Mouse (Mus musculus): ENCODE data around the gene Eif3k. TPM values are rescaled to one million over a fixed set of nuclear protein-coding genes. Genes with fewer than 3 reads are reported as not detected.

Gene Eif3k
- polyA plus RNA-seq (2016; fragmentation: Nextera tagmentation; extraction: Ambion mirVana), result 327 and 336 TPM in 2 replicates

DNA sequence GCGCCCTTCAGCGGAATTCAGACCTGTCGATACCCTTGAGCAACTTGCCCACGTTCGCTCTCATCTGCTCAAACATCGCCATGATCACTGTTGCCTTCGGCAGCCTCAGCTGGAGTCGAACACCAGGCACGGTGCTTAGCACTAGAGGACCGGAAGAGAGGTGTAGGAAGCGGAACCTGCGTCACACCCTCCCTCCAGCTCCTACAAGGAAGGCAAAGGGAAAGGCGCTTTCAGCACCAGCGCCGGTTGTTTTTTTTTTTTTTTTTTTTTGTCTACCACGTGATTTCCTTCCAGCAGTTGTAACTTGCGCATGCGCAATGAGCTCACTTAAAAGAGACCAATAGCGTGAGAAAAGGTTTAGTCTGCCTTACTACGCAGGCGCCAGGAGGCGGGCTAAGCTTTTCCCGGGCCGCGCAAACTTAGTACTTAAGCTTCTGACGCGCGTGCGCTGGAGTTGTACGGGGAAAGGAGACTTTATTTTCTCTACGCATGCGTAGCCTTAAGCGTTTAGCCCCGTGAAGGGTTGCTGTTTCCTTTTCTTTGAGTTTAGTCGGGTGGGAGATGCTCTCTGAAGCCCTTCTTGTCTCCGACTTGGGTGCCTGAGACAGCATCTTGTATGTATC, at the start of gene Eif3k, which contains the start of gene Map4k1:
Gene Eif3k (minus strand): TSS at position 214 of the 623 bp plus-strand sequence.
Gene Map4k1 (plus strand): TSS at position 400 of the 623 bp plus-strand sequence.
- Histone ChIP-seq H3K4me3 (peak within 1 kb of the TSS; percentile 64), H3K9ac (peak within 1 kb of the TSS; percentile 61), H3K4me2 (replicated peaks) (peak within 1 kb of the TSS; percentile 83), H3K4me1 (peaks cover 16% of the 10 kb centered on the region), H3K9me3 (no peaks in the 10 kb centered on the region), H3K36me3 (peaks cover 27% of the 10 kb centered on the region), H3K27ac (no peak within 1 kb of the TSS), H3K27me3 (replicated peaks) (no peaks in the 10 kb centered on the region)
- peak; percentile 94 for ATAC-seq (ENCODE audit: low FRiP score, low read depth)
- WGBS, result under 1% methylated on average over 36 of the region's 36 CpGs

- H3K9me3 ChIP-seq, result no peaks in the 10 kb centered on the region
- no peak overlapping the region for H3K9ac ChIP-seq
- no peaks in the 10 kb centered on the region for H3K27me3 ChIP-seq (replicated peaks)
- no peak overlapping the region for H3K27ac ChIP-seq
- ATAC-seq (ENCODE audit: low FRiP score, low read depth), result no peak
- H3K4me3 ChIP-seq, result no peak overlapping the region
- no peaks in the 10 kb centered on the region for H3K36me3 ChIP-seq
- H3K4me1 ChIP-seq, result no peaks in the 10 kb centered on the region
- no peak overlapping the region for H3K4me2 ChIP-seq (replicated peaks)
- WGBS, result 89% methylated on average over 14 of the region's 14 CpGs
Measured at GRCm38 (mm10) chr7:29029690-29030656, 48.3 kb upstream of the Eif3k start.

DNA sequence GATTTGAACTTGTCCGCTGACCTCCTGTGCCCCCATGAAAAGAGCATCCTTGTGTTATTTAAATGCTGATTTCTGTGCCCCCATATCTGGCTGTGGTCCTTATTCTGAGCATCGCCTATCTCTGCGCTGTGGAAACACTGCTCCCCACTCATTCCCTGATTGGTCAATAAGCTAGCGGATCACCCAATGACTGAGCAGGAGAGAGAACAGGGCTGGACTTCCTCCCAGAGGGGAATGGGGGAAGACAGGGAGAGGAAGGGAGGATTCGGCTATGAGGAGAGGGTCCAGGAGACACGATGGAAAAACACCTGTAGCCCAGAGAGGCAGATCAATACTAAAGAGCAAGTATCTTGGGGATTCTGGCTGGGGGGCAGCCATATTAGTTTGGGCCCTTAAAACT, 47.1 kb upstream of the Eif3k start:
- no peaks in the 10 kb centered on the region for H3K27me3 ChIP-seq (replicated peaks)
- ATAC-seq (ENCODE audit: low FRiP score, low read depth), result no peak
- no peaks in the 10 kb centered on the region for H3K36me3 ChIP-seq
- H3K27ac ChIP-seq, result no peak overlapping the region
- no peaks in the 10 kb centered on the region for H3K4me1 ChIP-seq
- H3K4me2 ChIP-seq (replicated peaks), result no peak overlapping the region
- H3K9ac ChIP-seq, result no peak overlapping the region
- 87% methylated on average over 6 of the region's 6 CpGs for WGBS
- no peak overlapping the region for H3K4me3 ChIP-seq
- H3K9me3 ChIP-seq, result no peaks in the 10 kb centered on the region

GRCm38 (mm10) chr7:29026811-29027210, 45.1 kb upstream of the Eif3k start:
- no peak for ATAC-seq (ENCODE audit: low FRiP score, low read depth)
- no peaks in the 10 kb centered on the region for H3K36me3 ChIP-seq
- H3K4me1 ChIP-seq, result no peaks in the 10 kb centered on the region
- 81% methylated on average over 4 of the region's 4 CpGs for WGBS
- no peak overlapping the region for H3K4me2 ChIP-seq (replicated peaks)
- no peak overlapping the region for H3K9ac ChIP-seq
- H3K4me3 ChIP-seq, result no peak overlapping the region
- H3K27ac ChIP-seq, result no peak overlapping the region
- H3K27me3 ChIP-seq (replicated peaks), result no peaks in the 10 kb centered on the region
- no peaks in the 10 kb centered on the region for H3K9me3 ChIP-seq

DNA sequence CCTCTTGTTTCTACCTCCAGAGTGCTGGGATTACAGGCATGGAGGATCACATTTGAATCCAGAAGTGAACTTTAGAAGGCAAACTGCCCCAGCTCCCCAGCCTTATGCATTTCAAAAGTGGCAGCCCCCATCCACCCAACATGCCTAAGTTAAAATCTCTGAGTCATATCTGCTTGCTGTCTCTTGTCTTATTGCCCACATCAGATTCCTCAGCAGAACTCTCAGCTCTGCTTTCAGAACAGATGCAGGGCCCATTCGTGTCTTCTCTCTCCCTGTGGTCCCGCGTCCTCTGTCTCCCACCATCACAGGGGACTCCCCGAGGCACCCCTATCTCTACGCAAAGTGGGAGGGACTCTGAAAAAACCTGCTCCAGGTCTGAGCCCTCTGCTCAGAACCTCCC, 44.5 kb upstream of the Eif3k start:
- Histone ChIP-seq H3K9ac (no peak overlapping the region), H3K9me3 (no peaks in the 10 kb centered on the region), H3K4me3 (no peak overlapping the region), H3K4me1 (no peaks in the 10 kb centered on the region), H3K4me2 (replicated peaks) (no peak overlapping the region), H3K36me3 (no peaks in the 10 kb centered on the region), H3K27ac (no peak overlapping the region), H3K27me3 (replicated peaks) (peaks cover 3% of the 10 kb centered on the region; the same call in 1 of the 2 replicates)
- 91% methylated on average over 5 of the region's 5 CpGs for WGBS
- ATAC-seq (ENCODE audit: low FRiP score, low read depth), result no peak

DNA sequence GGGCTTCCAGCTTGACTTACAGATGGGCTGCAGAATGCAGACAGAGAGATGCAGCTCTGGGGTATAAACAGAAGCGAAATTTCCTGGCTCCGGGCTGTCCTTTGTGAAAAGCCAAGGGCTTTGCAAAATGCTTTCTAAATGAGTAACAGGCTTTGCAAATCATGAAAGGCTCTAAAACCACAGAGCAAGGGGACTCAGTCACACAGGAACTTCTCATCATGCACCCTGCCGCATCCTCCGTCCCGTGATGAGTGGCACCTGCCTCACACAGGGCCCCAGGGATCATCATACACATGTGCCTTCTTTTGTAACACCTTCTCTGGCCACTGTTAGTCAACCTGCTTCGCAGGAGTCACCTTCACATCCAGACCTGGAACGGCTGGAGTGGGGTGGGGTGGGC, 43.9 kb upstream of the Eif3k start:
- Histone ChIP-seq H3K4me3 (no peak overlapping the region), H3K9me3 (no peaks in the 10 kb centered on the region), H3K36me3 (no peaks in the 10 kb centered on the region), H3K4me1 (no peaks in the 10 kb centered on the region), H3K27me3 (replicated peaks) (peaks cover 9% of the 10 kb centered on the region), H3K27ac (no peak overlapping the region), H3K9ac (no peak overlapping the region), H3K4me2 (replicated peaks) (no peak overlapping the region)
- ATAC-seq (ENCODE audit: low FRiP score, low read depth), result no peak
- 85% methylated on average over 7 of the region's 7 CpGs for WGBS

DNA sequence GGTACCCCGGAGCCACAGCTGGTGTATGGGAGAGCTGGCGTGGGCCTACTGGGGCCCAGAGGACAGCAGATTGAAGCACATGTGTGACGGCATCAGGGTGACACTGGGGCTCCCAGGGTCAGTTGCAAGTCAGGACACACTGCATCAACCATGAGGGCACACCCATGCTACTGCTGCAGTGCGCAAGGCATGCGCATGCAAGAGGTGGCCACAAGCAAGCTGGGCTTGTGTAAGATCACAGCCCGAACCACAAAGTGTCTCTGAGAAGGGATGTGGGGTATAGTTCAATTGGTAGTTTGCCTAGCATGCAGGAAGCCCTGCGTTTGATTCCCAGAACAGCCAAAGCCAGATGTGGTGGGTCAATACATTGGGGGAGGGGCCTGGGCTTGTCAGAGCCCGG, 41.9 kb upstream of the Eif3k start:
- Histone ChIP-seq H3K36me3 (no peaks in the 10 kb centered on the region), H3K9ac (no peak overlapping the region), H3K27ac (no peak overlapping the region), H3K4me1 (peaks cover 8% of the 10 kb centered on the region), H3K9me3 (no peaks in the 10 kb centered on the region), H3K27me3 (replicated peaks) (peaks cover 30% of the 10 kb centered on the region), H3K4me2 (replicated peaks) (no peak overlapping the region), H3K4me3 (no peak overlapping the region)
- no peak for ATAC-seq (ENCODE audit: low FRiP score, low read depth)
- whole genome bisulfite sequencing, result 91% methylated on average over 8 of the region's 8 CpGs

- ATAC-seq (ENCODE audit: low FRiP score, low read depth), result no peak
- H3K27me3 ChIP-seq (replicated peaks), result peaks cover 40% of the 10 kb centered on the region
- no peak overlapping the region for H3K4me3 ChIP-seq
- no peaks in the 10 kb centered on the region for H3K36me3 ChIP-seq
- WGBS, result 89% methylated on average over 8 of the region's 8 CpGs
- no peaks in the 10 kb centered on the region for H3K9me3 ChIP-seq
- H3K4me2 ChIP-seq (replicated peaks), result no peak overlapping the region
- no peak overlapping the region for H3K9ac ChIP-seq
- no peak overlapping the region for H3K27ac ChIP-seq
- H3K4me1 ChIP-seq, result peaks cover 8% of the 10 kb centered on the region
Measured at GRCm38 (mm10) chr7:29022479-29022878, 40.8 kb upstream of the Eif3k start.

DNA sequence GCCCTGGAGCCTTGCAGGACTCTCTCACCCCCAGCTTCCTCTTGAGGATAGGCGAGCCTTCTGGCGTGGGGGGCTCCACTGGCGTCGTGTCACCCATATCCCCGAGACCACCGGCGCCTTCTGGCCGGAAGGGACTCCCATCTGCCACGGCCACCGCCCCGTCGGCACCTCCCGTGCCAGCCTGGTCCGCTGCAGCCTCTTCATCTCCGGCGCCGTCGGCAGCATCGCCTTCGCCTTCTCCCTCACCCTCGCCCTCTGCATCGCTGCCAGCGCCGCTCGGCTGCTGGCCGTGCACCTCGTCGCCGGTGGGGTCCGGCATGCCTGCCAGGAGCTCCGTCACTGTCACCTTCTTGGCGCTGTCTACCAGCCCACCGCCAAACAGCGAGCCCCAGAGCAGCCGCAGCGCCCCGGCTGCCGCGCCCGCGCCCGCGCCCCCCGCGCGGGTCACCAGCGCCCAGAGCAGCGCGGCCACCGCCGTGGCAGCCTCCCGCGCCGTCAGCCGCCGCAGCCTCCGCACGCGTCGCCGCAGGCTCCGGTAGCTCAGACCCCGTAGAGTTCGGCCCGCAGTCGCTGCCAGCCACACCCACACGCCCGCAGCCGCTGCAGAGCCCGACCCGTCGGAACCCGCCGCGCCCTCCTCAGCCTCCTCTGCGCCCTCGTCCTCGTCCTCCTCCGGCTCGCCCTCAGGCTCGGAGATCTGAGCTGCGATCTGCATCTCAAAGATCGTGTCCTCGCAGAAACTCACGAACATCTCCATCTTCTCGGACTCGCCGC, 38.0 kb upstream of the Eif3k start:
- H3K9ac ChIP-seq, result peak overlapping the region; percentile 51; the same call in 1 of the 2 replicates

DNA sequence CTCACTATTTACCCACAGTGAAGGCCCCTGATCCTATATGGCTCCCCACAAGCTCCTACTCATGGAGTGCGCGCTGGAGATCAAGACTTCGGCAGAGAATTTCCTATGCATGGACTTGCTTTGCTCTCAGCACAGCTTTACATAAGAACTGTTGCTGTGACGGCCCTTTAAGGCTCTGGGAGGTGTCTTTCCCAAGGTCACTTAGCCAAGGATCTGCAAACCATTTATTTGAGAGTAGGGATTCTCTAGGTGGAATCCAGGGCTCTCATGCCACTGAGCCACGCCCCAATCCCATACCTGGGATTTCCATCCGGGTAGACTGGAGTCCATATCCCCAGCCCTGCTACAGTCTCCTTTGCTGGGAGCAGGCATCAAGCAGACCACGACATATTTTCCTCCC, 35.6 kb upstream of the Eif3k start:
- peaks cover 7% of the 10 kb centered on the region; the same call in 1 of the 2 replicates for H3K9me3 ChIP-seq
- H3K36me3 ChIP-seq, result no peaks in the 10 kb centered on the region
- no peak overlapping the region for H3K27ac ChIP-seq
- H3K4me3 ChIP-seq, result no peak overlapping the region
- H3K27me3 ChIP-seq (replicated peaks), result peaks cover 47% of the 10 kb centered on the region
- H3K4me2 ChIP-seq (replicated peaks), result no peak overlapping the region
- no peak for ATAC-seq (ENCODE audit: low FRiP score, low read depth)
- 88% methylated on average over 7 of the region's 7 CpGs for WGBS
- H3K9ac ChIP-seq, result no peak overlapping the region
- H3K4me1 ChIP-seq, result peaks cover 8% of the 10 kb centered on the region

More for the DNA sequence above, 38.0 kb upstream of the Eif3k start:
- Histone ChIP-seq H3K27ac (no peak overlapping the region), H3K4me1 (peaks cover 8% of the 10 kb centered on the region), H3K4me2 (replicated peaks) (peak overlapping the region; percentile 63), H3K36me3 (no peaks in the 10 kb centered on the region), H3K4me3 (peak overlapping the region; percentile 35), H3K9me3 (peaks cover 7% of the 10 kb centered on the region; the same call in 1 of the 2 replicates), H3K27me3 (replicated peaks) (peaks cover 47% of the 10 kb centered on the region)
- no peak for ATAC-seq (ENCODE audit: low FRiP score, low read depth)
- 3% methylated on average over 88 of the region's 88 CpGs for whole genome bisulfite sequencing

DNA sequence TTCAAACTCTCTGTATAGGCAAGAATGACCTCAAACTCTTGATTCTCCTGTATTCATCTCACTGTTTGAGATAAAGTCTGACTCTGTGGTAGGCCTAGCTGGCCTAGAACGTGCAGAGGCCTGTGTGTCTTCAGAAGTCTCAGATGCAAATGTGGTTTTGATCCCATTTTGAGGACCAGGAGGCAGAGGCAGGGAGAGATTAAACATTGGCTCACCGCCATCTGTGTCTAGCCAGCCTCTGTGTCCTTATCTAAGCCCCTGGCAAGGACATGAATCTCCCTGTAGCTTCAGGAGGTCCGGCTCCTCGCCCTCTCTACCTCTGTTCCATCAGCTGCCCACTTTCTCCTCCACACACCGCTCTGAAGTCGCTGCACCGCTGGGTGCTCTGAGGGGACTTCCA, 34.8 kb upstream of the Eif3k start:
- no peak for ATAC-seq (ENCODE audit: low FRiP score, low read depth)
- peaks cover 7% of the 10 kb centered on the region; the same call in 1 of the 2 replicates for H3K9me3 ChIP-seq
- H3K9ac ChIP-seq, result no peak overlapping the region
- WGBS, result 89% methylated on average over 7 of the region's 7 CpGs
- H3K27me3 ChIP-seq (replicated peaks), result peaks cover 46% of the 10 kb centered on the region
- H3K4me3 ChIP-seq, result no peak overlapping the region
- no peak overlapping the region for H3K27ac ChIP-seq
- peaks cover 8% of the 10 kb centered on the region for H3K4me1 ChIP-seq
- H3K36me3 ChIP-seq, result no peaks in the 10 kb centered on the region
- H3K4me2 ChIP-seq (replicated peaks), result no peak overlapping the region

DNA sequence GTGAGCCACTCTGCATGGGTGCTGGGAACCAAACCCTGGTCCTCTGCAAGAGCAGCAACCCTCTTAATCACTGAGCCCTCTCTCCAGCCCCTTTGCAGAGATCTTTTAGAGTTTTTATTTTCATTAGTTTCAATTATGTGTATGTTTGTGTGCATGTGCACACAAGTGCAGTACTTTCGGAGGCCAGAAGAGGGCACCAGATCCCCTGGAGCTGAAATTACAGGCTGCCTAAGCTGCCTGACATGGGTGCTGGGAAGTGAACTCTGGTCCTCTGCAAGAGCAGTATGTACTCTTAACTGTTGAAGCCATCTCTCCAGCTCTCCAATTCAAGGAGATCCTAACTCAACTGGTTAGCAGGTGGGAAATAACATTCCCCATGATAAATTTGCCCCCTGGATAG, 33.3 kb upstream of the Eif3k start:
- Histone ChIP-seq H3K36me3 (no peaks in the 10 kb centered on the region), H3K9me3 (peaks cover 7% of the 10 kb centered on the region; the same call in 1 of the 2 replicates), H3K4me1 (peaks cover 8% of the 10 kb centered on the region), H3K4me3 (no peak overlapping the region), H3K4me2 (replicated peaks) (no peak overlapping the region), H3K27ac (no peak overlapping the region), H3K9ac (no peak overlapping the region), H3K27me3 (replicated peaks) (peaks cover 32% of the 10 kb centered on the region)
- no peak for ATAC-seq (ENCODE audit: low FRiP score, low read depth)
- 94% methylated on average over 1 of the region's 1 CpGs for WGBS

Measured in neural tube, embryonic 12.5 days (tissue).